Mouse (Mus musculus) adrenal gland, postnatal 14 days (tissue): ENCODE measurements at regions not wholly inside any gene's neighbourhood (a gene's known extent, or its start where the extent isn't known, plus 50 kb on each side); places are given as distances from the start of the nearest gene placed in this dataset.
"Not testable (repeated sequence)": the region's sequence is repeated elsewhere in the genome, so short reads cannot be mapped to it uniquely, and the experiment has no call there.

ENCODE experiments used
- DNase-seq: peaks from one replicate; pipeline ENCODE4 v3.0.0; 2021; ENCODE audit warnings: mixed read lengths

GRCm38 (mm10) chr9:41914611-41915010, 209.5 kb downstream of the Sorl1 start:
- no peak for DNase-seq

DNA sequence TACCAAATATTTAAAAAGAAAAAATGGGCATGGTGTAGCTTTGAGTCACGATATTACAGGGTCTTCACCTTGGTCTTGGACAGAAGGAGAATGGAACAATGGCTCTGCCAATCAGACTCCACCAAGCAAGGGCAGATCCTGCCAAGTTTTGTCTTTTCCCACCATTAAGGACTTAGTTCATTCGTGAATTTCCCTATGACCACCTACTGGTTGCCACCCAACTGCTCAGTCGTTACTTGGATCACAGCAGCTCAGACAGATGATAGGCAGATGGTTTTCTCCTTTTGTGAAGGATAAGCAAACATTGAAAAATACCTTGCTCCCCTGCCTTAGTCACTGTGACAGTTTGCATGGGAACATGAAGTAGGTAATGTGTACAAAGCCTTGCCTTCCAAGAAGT, 210.2 kb downstream of the Sorl1 start:
- no peak for DNase-seq

DNA sequence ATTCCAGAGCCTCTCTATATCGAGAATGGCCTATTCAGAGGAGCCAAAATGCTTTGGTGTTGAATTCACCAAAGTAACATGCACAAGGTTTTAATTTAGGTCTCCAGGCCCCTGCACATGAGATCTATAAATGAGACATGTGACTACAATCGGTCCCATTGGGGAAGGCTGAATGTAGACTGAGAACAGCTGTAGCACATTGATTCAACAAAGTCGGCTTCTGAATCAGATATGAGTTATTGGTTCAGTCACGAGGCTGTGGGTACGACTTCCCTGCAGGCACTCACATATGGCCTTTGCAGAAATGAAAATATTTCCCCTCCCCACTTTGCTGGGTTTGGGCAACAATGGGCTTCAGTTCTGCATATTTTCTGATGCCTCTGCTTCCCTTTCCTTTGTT, 211.6 kb downstream of the Sorl1 start:
- no peak for DNase-seq

GRCm38 (mm10) chr9:41900606-41900974, 223.5 kb downstream of the Sorl1 start:
- no peak for DNase-seq

- DNase-seq, result no peak
These were observed 224.1 kb downstream of the Sorl1 start for GRCm38 (mm10) chr9:41899766-41900605.

DNA sequence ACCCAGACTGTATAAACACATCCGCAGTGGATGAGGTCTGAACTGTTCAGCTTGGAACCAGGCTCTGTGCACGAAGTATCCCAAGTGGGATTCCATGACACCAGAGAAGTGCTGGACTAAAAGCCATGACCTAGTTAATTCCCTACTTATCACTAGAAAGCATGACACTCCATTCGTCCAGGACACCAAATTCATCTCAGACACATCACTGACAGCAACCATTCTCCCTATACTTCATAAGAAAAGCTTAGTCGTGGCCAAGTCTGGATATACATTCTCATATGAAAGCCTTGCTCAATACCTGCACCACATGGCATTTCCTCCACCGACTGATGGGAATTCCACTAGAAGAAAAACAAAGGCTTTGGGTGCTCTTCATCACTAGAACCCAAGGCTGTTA, 229.0 kb downstream of the Sorl1 start:
- no peak for DNase-seq

DNA sequence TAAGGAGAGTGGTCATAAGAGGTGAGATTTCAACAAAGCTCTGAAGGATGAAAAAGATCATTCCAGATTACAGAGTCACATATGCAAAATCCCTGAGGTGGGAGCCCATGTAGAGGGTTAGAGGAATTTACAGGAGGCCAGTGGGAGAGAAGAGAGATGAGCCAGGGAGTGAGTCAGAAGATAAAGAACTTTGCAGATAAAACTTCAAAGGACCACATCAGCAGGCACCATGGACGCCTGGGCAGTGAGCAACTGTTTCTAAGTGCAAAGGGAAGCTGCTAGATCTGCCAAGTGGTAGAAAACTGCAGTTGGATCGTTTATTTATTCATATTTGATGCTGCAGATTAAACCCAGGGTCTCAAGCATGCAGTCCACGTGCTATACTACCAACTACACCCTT, 231.3 kb downstream of the Sorl1 start:
- peak; percentile 52 for DNase-seq

DNA sequence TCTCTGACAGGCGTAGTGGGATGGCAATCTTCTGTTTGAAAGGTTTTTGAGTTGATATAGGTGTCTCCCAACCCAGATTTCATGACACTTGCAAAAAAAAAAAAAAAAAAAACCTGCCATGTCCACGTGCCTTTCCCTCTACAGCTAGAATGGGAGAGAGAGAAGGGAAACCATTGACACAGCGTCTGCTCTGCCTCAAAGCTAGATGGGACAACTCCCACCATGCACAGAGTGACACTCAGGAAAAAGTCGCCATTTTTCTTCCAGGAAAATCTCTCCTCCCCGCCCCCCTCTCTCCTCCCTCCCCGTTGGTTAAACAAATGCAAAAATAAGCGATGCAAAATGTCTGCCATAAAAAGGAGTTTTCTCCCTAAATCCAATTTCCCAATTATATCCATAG, 232.9 kb downstream of the Sorl1 start:
- DNase-seq, result no peak

- peak; percentile 69 for DNase-seq
These were observed 233.6 kb downstream of the Sorl1 start for GRCm38 (mm10) chr9:41890273-41891141.

- peak; percentile 41 for DNase-seq
These were observed 234.4 kb downstream of the Sorl1 start for GRCm38 (mm10) chr9:41889568-41890272.

DNA sequence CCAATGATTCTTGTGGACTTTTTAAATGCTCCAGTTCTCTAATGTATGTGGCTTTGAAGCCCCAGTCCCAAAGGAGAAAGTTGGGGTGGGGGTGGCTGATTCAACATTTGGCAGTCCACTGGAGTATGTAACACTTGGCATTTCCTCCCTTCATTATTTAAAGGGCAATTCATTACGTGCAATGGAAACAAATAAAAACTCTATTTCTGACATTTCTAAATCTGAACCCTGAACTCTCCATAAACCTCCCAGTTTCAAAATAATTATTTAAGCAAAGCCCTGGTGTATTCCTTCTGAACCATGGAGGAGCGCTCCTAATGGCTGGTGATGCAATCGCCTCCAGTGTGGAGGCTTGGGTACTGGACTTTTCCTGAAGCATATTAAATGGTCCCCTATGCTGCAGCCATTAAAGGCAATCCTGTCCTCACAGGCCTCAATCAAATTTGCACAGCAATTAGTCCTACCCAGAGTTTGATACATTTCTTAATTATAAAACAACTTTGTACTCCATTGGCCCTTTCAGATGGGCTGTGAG, 235.4 kb downstream of the Sorl1 start:
- no peak for DNase-seq

DNA sequence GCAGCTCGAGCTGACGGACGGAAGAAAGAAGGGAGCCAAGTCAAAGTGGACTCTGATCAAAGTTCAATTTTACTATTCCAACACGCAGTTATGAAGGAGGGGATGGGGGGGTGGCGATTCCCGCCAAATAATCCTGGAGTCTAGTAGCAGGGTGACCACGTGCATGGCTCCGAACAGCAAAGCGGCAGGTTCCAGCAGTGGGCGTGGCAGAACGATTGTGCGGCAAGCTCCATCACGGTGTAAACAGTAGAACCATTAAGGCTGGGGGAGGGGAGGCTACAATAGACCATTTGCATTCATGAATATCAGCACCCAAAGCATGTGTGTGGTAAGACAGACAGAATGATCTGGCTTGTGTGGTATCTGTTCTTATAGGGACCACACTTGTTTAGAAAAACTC, 237.6 kb downstream of the Sorl1 start:
- DNase-seq, result not testable (repeated sequence)

- DNase-seq, result no peak
These were observed 243.6 kb downstream of the Sorl1 start for GRCm38 (mm10) chr9:41880457-41880856.

- DNase-seq, result no peak
These were observed 245.0 kb downstream of the Sorl1 start for GRCm38 (mm10) chr9:41879080-41879479.

DNA sequence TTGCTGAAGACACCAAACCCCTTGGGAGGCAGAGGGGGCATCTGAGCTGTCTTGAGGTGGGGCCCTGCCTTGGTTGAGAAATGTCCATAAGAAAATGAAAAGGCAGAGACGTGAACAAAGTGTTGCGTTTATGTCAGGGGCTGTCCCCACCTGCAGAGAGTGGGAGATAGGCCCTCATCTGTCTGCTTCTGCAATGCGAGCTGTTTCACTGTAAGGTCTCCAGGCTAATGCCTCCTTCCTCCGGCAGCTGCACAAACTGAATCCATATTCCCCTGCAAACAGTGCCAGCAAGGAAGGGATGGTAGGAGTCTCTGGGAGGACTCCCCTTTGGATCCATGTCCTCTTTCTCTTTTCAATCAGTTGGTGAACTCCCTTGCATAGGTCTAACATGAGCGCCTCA, 263.0 kb downstream of the Sorl1 start:
- DNase-seq, result no peak

DNA sequence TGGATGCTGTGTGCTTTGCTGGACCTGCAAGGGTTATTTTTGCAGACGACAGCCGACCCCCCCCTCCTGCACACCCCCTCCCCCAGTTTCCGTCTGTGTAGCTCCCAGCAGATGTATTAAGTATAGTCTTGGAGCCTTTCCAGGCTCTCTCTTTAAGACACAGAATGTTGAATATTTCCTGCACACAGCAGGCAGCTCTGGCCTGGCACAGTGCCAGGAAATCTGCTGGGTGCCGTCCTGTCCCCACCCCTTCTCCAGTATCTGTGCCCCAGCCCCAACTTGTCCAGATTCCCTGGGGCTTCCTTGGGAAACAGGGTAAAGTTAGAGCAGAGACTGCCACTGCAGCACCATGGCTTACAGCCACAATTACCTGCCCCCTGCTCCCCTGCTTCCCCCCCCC, 263.4 kb downstream of the Sorl1 start:
- DNase-seq, result peak; percentile 76

DNA sequence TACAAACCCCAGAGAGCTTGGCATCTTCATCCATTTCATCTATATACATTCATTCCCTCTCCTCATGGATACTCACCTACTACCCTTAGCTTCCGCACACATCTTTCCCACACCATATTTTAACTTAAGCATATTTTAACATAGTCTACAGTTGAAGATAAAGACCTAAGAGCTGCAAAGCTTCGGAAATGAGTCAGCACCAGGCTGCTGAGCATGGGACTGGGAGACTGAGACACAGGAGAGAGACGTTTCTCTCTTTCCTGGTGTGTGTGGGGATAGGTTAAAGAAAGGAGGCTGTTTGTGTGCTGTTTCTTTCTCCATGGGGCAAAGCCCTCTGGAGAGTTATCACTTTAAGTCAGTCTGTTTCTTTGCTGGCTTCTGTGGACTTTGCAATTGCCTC, 264.3 kb downstream of the Sorl1 start:
- no peak for DNase-seq

DNA sequence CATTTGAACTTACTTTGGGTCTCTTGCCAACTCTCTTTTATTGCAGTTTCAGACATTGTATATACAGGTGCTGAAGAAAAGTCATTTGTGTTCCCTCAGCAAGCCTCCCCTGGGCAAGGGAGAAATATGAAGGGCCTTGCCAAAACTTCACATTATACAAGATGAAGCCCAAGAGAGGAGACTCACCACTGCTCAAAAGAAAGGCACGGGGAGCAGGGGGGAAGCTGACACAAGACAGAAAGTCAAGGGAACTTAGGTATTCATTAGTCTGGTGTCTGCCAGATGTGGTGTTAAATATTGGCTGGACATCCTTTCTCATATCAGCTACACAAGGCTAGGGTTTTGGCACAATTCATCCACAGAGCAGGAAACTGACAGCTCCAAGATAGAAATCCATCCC, 272.0 kb downstream of the Sorl1 start:
- DNase-seq, result no peak

- no peak for DNase-seq
These were observed 274.3 kb downstream of the Sorl1 start for GRCm38 (mm10) chr9:41849628-41850326.

DNA sequence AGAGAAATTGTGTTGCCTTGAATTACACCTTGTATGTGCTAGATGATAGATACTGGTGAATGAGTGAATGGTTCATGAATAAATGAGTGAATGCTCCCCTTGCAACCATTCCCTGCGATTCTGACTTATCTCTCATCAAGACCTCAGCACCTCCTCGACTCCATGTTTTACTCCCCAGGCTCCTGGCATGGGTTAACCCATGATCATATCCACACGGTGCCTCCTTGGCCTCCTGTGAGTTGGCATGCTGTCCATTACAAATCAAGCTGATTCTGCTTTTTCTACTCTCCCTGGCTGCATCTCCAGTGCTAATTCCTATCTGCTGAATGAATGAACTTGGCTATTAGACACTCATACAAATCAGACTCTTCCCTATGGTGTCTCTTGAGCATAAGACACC, 279.5 kb downstream of the Sorl1 start:
- DNase-seq, result no peak

- no peak for DNase-seq
These were observed 289.4 kb downstream of the Sorl1 start for GRCm38 (mm10) chr9:41834487-41835404.
